Mouse (Mus musculus): ENCODE measurements around the gene BC005624. TPM values are rescaled to one million over a fixed set of nuclear protein-coding genes. Genes with fewer than 3 reads are reported as not detected.

The BC005624 gene
- polyA plus RNA-seq, 1 experiment = 27.2 TPM

DNA sequence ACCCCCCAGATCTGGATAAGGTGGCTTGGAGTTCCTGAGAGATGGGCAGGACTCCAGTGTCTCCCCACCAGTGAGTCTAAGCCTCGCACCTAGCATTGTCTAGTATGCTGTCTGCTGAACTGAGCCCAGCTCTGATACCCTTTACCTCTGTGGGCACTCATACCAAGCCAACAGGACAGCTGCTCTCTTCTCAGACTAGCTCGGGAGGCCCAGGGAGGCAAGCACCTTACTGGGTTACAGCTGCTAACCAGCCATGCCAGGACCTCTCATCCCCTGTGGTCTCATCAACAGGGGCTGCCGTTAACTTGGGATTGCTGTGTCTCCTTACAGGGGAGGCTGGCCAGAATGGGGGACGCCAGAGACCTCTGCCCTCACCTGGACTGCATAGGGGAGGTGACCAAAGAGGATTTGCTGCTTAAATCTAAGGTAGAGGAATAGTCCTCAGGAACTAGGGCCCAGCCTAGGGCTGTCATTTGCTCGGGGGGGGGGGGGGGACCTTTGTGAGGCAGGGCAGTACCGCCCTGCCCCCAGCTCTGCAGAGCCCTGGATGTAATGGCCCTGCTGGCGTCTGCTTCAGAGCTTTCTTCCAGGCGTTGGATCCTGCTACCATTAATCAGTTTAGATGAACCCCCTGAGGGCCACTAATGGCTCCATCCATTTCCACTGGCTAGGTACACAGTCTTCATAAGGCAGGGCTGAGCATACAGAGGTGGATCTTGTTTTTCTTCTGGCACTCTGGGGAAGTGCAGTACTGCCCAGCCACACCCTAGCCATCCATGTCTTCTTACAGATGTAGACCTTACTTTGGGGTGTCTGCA is 16.7 kb upstream of the BC005624 start:
- Histone ChIP-seq H3K4me1 (ENCODE audit: control insufficient read depth, insufficient read depth, insufficient read length, low read length) (peaks cover 5% of the 10 kb centered on the region), H3K27ac (replicated peaks; ENCODE audit: low read depth, low read length) (no peak overlapping the region), H3K4me3 (ENCODE audit: insufficient read depth, low read depth, low read length) (no peak overlapping the region)

DNA sequence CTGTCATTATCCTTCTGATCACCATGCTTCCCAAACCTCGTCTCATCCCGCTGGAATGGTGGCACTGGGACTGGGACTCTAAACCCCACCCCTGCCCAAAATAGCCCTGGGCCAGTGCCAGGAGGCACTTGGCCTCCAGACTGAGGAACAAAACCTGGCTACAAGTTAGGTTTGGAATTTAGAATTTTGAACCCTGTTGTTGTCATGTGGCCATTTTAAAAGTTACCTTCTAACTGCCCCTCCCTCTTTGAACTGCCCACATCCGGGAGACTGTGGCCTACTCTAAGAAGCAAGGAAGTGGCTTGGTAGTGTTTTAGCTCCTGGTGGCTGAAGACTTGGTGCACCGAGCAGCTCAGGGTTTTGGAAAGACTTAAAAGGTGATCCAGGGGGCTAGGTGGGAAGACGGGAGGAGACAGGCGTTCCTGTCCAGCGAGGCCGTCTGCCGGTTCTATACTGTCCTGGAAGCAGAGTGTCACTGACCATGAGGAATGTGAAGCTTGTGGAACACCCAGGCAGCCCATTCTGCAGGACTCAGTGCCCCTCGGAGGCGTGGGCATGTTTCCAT is 13.5 kb upstream of the BC005624 start:
- Histone ChIP-seq H3K4me3 (ENCODE audit: insufficient read depth, low read depth, low read length) (no peak overlapping the region), H3K27ac (replicated peaks; ENCODE audit: low read depth, low read length) (no peak overlapping the region), H3K4me1 (ENCODE audit: control insufficient read depth, insufficient read depth, insufficient read length, low read length) (peaks cover 5% of the 10 kb centered on the region)

DNA sequence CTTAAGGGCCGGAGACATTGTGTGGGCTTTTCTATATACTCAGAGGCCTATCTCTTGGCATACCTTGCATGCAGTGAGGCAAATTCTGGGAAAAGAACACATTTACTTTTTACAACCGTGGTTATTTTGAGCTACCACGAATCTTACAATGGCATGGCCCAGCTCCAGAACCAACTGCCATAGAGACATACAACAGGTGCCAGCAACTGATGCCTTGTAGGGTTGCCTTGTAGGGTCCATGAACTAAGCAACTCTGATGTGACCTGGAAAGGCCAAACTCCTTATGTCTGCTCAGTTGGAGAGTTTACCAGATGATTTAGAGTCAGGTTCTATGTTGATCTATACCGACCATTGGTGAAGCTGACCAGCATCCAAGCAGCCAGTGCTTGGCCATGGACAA is 12.9 kb upstream of the BC005624 start:
- Histone ChIP-seq H3K4me3 (ENCODE audit: insufficient read depth, low read depth, low read length) (no peak overlapping the region), H3K27ac (replicated peaks; ENCODE audit: low read depth, low read length) (no peak overlapping the region), H3K4me1 (ENCODE audit: control insufficient read depth, insufficient read depth, insufficient read length, low read length) (peaks cover 5% of the 10 kb centered on the region)

DNA sequence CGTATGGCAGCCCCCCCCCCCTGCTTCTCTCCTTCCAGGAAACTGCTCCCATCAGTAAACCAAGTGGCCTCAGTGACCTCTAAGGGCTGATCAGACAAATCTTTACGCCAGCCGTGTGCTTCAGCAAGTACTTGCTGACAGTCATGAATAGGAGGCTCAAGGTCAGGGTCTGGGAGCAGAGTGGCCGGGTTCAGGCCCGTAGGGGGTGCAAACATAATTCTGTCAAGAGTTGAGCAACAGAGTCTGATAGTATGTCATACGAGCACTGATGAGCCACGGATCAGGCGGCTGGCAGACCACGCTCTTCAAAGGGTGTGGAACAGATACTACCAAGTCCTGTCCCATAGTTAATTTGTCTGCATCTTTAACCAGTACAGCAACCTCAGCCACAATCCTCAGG is 8.2 kb upstream of the BC005624 start:
- peaks cover 2% of the 10 kb centered on the region; the same call in 1 of the 2 replicates for H3K4me1 ChIP-seq (ENCODE audit: control insufficient read depth, insufficient read depth, insufficient read length, low read length)
- H3K27ac ChIP-seq (replicated peaks; ENCODE audit: low read depth, low read length) = no peak overlapping the region
- no peak overlapping the region for H3K4me3 ChIP-seq (ENCODE audit: insufficient read depth, low read depth, low read length)

DNA sequence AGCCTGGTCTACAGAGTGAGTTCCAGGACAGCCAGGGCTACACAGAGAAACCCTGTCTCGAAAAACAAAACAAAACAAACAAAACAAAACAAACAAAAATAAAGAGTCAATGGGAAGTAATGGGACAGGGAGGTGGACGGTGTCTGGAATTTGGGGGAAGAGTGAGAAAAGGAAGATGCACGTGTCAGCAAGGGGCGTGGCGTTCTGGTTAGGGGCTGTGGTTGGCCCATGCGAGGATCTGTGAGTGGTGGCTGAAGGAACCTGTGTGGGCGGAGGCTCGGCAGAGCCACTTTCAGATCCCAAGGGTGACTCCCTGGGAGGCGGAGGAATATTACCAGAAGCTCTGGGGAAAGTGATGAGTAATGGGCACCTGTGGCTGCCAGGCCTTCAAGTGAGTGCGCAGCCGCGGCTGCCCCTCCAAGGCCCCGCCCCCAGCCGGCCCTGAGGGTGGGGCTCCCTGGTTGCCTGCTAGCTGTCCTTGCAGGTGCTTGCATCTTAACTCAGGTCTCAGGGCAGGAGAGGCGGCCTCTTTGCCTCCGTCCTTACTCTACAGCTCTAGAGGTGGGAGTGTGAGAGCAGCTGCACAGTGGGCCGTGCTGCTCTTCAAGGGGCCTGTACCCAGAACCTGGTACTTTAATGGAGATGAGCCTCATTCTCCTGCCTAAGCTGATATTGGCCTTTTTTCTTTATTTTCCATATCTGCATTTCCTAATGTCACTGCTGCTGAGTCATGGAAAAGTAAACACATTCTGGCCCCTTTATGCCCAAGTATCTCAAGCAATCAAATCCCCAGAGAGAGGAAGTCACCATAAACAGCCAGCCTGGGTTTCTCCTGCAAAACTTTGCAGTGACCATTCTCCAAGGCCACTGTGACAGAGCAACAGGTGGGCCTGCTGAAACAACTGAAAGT is 3.4 kb upstream of the BC005624 start:
- no peaks in the 10 kb centered on the region for H3K4me1 ChIP-seq (ENCODE audit: control insufficient read depth, insufficient read depth, insufficient read length, low read length)
- no peak overlapping the region for H3K27ac ChIP-seq (replicated peaks; ENCODE audit: low read depth, low read length)
- no peak overlapping the region for H3K4me3 ChIP-seq (ENCODE audit: insufficient read depth, low read depth, low read length)

DNA sequence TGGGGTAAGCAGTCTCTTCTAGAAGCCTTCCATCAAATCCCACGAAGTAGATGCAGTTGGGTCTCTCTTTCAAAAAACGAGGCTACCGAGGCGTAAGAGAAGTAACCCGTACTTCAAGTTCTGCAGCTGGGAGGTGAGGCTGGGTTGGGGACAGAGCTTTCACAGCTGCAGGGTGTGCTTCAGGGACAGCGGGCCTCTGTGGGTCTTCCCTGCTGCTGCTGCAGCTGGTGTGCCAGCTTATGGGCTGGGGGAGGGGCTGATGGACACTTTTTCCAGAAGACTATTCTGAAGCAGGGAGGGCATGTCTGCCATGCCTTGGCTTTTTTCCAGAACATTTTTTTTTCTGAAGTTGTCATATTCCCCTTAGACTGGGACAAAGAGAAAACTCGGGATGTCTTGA is 1.0 kb upstream of the BC005624 start:
- H3K4me1 ChIP-seq (ENCODE audit: control insufficient read depth, insufficient read depth, insufficient read length, low read length) = no peaks in the 10 kb centered on the region
- 0 out of 2 replicates have a peak overlapping the region, but pooled peaks have one; percentile 63 for H3K4me3 ChIP-seq (ENCODE audit: insufficient read depth, low read depth, low read length)
- no peak overlapping the region for H3K27ac ChIP-seq (replicated peaks; ENCODE audit: low read depth, low read length)

DNA sequence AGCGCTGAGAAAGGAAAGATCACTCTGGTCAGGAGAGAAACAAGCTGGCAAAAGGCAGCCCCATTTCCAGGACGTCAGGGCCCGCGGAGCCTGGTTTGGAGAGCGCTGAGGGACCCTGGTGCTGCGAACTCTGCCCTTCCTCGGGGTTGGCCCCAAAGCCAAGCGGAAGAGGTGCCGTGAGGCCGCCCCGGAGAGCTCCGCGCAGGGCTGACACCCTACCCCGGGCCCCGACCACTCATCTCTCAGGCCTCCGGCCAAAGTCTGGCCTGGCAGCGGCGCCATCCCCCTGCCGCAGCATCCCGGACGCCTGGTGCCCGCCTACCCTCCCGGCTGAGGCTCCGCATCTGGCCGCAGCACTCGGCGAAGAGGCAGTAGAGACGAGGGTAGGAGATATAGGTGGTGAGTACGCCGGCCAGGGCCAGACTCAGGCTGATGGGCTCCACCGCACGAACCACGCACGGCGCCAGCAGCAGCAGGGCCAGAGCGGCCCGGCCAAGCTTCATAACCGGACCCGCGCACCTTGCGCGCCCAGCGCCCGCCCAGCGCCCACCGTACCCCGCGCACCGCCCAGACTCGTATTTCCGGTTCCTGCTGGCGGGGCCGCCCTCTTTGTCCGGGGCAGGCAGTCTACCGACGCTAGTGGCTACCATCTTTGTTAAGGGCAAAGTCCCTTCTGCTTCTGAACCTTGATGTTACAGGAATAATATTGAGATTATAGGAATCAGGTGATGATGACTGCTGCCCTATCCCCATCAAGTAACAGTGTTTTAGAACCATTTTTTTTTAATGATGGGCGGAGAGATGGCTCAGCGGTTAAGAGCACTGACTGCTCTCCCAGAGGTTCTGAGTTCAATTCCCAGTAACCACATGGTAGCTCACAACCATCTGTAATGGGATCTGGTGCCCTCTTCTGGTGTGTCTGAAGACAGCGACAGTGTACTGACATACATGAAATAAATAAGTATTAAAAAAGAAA is 14.4 kb downstream of the BC005624 start, which contains the start of gene Tor1a:
Tor1a (minus strand) TSS at position 582 of the 976 bp plus-strand sequence.
- peak within 1 kb of the TSS; percentile 23; the same call in 1 of the 2 replicates for H3K27ac ChIP-seq (replicated peaks; ENCODE audit: low read depth, low read length)
- H3K4me3 ChIP-seq (ENCODE audit: insufficient read depth, low read depth, low read length) = peak within 1 kb of the TSS; percentile 92
- H3K4me1 ChIP-seq (ENCODE audit: control insufficient read depth, insufficient read depth, insufficient read length, low read length) = peaks cover 4% of the 10 kb centered on the region; the same call in 1 of the 2 replicates

DNA sequence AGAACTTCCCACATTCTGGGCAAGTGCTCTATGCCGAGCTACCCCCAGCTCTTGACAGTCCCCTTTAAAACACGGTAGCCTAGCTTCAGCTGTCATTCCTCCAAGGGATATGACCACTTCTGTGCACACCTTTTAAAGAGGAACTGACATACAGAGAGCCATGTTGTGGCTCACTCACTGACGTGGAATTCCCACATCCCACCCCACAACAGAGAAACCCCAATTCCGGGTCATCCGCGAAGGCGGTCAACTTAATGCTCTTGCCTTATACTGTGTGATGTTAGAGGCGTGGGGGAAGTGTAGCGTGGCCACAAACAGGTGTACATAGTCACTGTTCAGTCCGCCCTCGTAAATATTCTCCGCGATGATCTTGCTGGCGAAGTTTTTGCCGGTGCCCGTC is 15.2 kb downstream of the BC005624 start:
- peaks cover 4% of the 10 kb centered on the region; the same call in 1 of the 2 replicates for H3K4me1 ChIP-seq (ENCODE audit: control insufficient read depth, insufficient read depth, insufficient read length, low read length)
- peak overlapping the region; percentile 92 for H3K4me3 ChIP-seq (ENCODE audit: insufficient read depth, low read depth, low read length)
- H3K27ac ChIP-seq (replicated peaks; ENCODE audit: low read depth, low read length) = no peak overlapping the region

DNA sequence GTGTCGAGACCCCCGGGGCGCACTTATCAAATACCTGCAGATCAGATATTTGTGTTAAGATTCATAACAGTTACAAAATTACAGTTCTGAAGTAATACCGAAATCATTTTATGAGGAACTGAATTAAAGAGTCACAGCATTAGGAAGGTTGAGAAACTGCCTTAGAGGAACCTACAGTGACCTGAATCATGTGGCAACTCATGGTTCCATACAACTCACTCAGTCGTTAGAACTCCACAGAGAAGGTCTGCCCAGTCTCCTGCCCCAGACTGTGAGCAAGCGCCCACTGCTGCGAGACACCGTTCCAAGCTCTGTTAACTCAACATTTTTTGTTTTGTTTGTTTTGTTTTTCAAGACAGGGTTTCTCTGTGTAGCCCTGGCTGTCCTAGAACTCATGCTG is 16.4 kb downstream of the BC005624 start:
- no peak overlapping the region for H3K27ac ChIP-seq (replicated peaks; ENCODE audit: low read depth, low read length)
- peaks cover 4% of the 10 kb centered on the region; the same call in 1 of the 2 replicates for H3K4me1 ChIP-seq (ENCODE audit: control insufficient read depth, insufficient read depth, insufficient read length, low read length)

DNA sequence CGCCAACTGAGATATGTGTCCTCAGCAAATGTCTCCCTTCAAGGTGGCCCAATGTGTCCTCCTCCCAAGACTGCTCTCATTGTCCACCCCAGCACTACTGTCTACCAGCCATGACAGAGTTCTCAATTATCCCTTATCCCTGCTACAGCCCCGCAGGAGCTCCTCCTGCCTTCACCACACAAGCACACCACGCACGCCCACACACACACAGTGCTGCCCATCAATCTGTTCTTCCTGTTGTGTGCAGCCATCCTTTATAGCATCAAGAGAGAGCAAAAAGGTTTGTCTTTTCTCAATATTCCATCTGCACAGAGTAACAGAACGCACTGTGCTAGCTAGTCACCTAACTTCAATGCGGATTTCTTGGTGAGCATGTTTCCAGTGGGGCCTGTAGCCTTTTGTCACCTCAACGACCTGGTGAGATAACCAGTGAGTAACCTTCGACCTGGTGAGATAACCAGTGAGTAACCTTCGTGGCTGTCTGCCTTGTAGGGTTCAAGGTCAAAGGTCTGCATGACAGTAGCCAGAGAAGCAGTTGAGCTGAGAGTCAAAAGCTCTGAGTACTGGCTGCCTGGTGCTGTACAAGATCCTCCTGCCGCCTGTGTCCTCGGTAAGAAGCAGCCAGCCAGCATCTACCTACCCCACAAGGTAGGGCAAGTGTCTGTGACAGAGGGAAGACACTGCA is 19.3 kb downstream of the BC005624 start:
- no peak overlapping the region for H3K4me3 ChIP-seq (ENCODE audit: insufficient read depth, low read depth, low read length)
- H3K27ac ChIP-seq (replicated peaks; ENCODE audit: low read depth, low read length) = no peak overlapping the region
- H3K4me1 ChIP-seq (ENCODE audit: control insufficient read depth, insufficient read depth, insufficient read length, low read length) = peaks cover 4% of the 10 kb centered on the region; the same call in 1 of the 2 replicates

More for the DNA sequence above, 16.4 kb downstream of the BC005624 start:
- no peak overlapping the region for H3K4me3 ChIP-seq (ENCODE audit: insufficient read depth, low read depth, low read length)

DNA sequence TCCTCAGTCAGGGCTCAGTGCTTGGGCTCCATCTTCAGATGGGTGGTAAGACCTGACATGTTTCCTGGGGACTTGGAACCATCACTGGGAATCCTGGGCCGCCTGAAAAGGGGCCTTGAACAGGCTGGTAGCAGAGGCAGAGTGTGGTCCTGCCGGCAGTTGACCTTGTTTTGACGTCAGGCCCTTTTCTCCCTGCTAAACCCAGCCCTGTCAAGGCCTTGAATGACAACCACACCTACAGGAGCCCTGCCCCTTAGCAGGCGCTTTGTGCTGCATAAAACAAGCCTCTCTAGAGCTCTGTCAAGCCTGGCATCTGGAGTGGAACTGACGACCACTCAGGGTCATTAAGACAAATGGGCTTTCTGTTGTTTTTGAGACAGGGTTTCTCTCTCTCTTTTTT is 22.1 kb downstream of the BC005624 start:
- H3K4me3 ChIP-seq (ENCODE audit: insufficient read depth, low read depth, low read length) = no peak overlapping the region
- no peaks in the 10 kb centered on the region for H3K4me1 ChIP-seq (ENCODE audit: control insufficient read depth, insufficient read depth, insufficient read length, low read length)
- H3K27ac ChIP-seq (replicated peaks; ENCODE audit: low read depth, low read length) = no peak overlapping the region

DNA sequence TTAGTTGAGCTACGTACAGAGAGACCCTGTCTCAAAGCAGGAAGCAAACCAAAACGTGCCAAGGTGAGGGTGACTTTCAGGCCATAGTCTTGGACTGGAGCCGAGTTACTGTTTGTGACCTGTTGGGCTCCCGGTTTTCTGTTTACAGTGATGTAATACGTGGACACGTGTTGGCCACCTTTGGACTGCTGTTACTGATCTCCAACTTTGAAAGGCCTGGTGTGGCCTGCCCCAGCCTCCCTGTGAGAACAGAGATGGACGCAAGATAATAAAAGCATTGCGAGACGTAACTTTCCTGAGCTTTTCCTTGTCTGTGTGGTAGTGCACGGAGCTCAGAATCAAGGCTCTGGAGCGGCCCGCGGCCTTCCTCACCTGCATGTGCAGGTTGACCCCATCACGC is 23.3 kb downstream of the BC005624 start:
- no peaks in the 10 kb centered on the region for H3K4me1 ChIP-seq (ENCODE audit: control insufficient read depth, insufficient read depth, insufficient read length, low read length)
- H3K27ac ChIP-seq (replicated peaks; ENCODE audit: low read depth, low read length) = no peak overlapping the region
- H3K4me3 ChIP-seq (ENCODE audit: insufficient read depth, low read depth, low read length) = no peak overlapping the region

DNA sequence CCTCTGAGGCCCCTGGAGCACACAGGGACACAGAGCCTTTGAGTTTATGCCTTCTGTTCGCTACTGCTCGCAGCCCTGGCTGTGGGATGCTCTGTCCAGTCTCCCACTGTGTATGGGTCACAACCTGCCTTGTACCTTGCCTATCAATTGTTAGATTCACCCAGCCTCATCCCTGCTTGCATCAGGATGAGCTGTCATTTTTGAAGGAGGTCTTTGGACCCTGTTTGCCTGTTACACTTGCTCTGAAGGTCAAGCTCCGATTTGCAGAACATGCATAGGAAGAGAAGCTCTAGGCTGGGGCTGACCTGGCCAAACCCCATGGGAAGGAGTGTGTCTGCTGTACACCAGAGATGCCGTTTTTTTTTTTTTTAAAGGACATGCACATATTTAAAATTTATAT is 24.5 kb downstream of the BC005624 start:
- Histone ChIP-seq H3K4me1 (ENCODE audit: control insufficient read depth, insufficient read depth, insufficient read length, low read length) (peaks cover under 1% of the 10 kb centered on the region; the same call in 1 of the 2 replicates), H3K4me3 (ENCODE audit: insufficient read depth, low read depth, low read length) (no peak overlapping the region), H3K27ac (replicated peaks; ENCODE audit: low read depth, low read length) (no peak overlapping the region)

DNA sequence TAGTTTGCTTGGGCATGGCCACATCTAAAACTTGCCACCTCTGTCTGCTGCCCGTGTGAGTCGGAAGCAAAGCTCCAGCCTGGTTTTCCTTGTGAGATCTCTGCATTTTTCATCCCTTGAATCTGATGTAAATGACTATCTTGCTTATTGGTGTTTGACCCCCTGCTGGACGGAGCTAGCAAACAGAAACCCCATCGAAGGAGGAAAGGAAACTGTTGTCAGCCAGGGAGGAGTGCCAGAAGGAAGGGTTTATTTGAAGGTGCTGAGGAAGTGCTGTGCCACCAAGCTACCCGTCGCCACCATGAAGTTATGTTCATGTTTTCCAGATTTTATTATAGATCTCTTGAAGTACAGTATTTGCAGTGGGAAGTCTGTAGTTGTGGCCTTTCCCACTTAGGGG is 27.2 kb downstream of the BC005624 start:
- H3K4me1 ChIP-seq (ENCODE audit: control insufficient read depth, insufficient read depth, insufficient read length, low read length) = peaks cover 3% of the 10 kb centered on the region; the same call in 1 of the 2 replicates
- no peak overlapping the region for H3K27ac ChIP-seq (replicated peaks; ENCODE audit: low read depth, low read length)
- H3K4me3 ChIP-seq (ENCODE audit: insufficient read depth, low read depth, low read length) = no peak overlapping the region
